Mouse (Mus musculus): Measurements from ENCODE around the gene Tnnc2.

DNA sequence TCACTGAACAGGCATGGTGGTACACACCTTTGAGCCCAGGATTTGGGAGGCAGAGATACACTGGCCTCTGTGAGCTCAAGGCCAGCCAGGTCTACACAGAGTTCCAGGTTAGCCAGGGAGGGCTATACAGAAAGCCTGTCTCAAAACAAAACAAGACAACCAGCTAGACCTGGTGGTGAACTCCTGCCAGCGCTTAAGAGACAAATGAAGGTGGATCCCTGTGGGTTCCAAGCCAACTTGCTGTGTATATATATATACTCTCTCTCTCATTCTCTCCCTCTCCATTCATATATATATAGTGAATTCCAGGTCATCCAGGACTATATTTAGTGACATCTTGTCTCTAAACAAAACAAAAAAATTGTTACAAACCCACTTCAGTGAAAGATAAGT, 24.1 kb upstream of the Tnnc2 start:
- no peak for TF ChIP-seq CTCF (IDR thresholded peaks at IDR 0.05; ENCODE audit: insufficient read depth, low read length)
- no peak for TF ChIP-seq POLR2A (IDR thresholded peaks at IDR 0.05; ENCODE audit: borderline replicate concordance, extremely low read depth, low read depth, low read length)

Measured in lung, adult 2 months (tissue).